Mouse (Mus musculus): Measurements from ENCODE around the gene Mdc1.

DNA sequence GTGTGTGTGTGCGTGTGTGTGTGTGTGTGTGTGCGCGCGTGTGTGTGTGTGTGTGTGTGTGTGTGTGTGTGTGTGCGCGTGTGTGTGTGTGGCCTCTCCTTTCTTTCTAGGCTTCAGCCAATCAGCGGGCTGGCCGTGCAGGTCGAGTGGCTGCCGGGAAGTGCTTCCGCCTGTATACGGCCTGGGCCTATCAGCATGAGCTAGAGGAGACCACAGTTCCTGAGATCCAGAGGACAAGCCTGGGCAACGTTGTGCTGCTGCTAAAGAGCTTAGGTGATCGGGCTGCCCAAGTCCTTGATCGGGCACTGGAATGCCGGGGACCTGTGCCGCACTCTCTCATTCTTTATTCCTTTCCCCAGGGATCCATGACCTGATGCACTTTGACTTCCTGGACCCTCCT is 46.4 kb downstream of the Mdc1 start:
- TF ChIP-seq CTCF (IDR thresholded peaks at IDR 0.05; ENCODE audit: insufficient read depth, low read length), result no peak
- no peak for TF ChIP-seq POLR2A (IDR thresholded peaks at IDR 0.05; ENCODE audit: borderline replicate concordance, extremely low read depth, low read depth, low read length)

Measured in lung, adult 2 months (tissue).